Mouse (Mus musculus) ES-E14 (cell line): ENCODE results near the gene Ereg. TPM values are rescaled to one million over a fixed set of nuclear protein-coding genes. Genes with fewer than 3 reads are reported as not detected.

Experiments
- DNase-seq: peaks from one replicate; pipeline ENCODE4 v3.0.0-alpha.2; 2013; ENCODE audit warnings: low read depth, low spot score
- H3K27ac ChIP-seq: 2 replicates; pipeline ENCODE4 v1.5.1; 2012; ENCODE audit warnings: low read depth, mild to moderate bottlenecking, low read length, moderate library complexity, mixed read lengths; ENCODE audit not compliant: poor library complexity, insufficient read depth, severe bottlenecking
- H3K36me3 ChIP-seq: 2 replicates; pipeline ENCODE4 v1.6.1; 2012; ENCODE audit warnings: mild to moderate bottlenecking, low read length, moderate library complexity, mixed read lengths; ENCODE audit not compliant: control insufficient read depth, poor library complexity, insufficient read depth, severe bottlenecking
- H3K4me1 ChIP-seq, 2 experiments: fragments of 150-350 bp in 1 of 2; sonication (generic) in 1 of 2; 2 replicates each; pipeline ENCODE4 v1.6.1; 2012; ENCODE audit warnings: low read length in 2 of 2, mild to moderate bottlenecking in 1 of 2, mixed read lengths in 1 of 2; ENCODE audit not compliant: control insufficient read depth in 2 of 2, insufficient read depth in 2 of 2, poor library complexity in 1 of 2
- H3K4me3 ChIP-seq, 2 experiments: fragments of 150-350 bp in 1 of 2; sonication (generic) in 1 of 2; 2 replicates each; pipeline ENCODE4 v1.5.1; 2012; ENCODE audit warnings: low read length in 2 of 2, low read depth in 1 of 2, mild to moderate bottlenecking in 1 of 2, mixed read lengths in 1 of 2; ENCODE audit not compliant: insufficient read depth in 1 of 2, poor library complexity in 1 of 2, severe bottlenecking in 1 of 2
- H3K9ac ChIP-seq: 2 replicates; pipeline ENCODE4 v1.6.1; 2012; ENCODE audit warnings: low read depth, mild to moderate bottlenecking, low read length, mixed read lengths; ENCODE audit not compliant: poor library complexity, insufficient read depth, severe bottlenecking
- H3K9me3 ChIP-seq: fragments of 150-350 bp; sonication (generic); 2 replicates; pipeline ENCODE4 v1.6.1; 2012; ENCODE audit warnings: low read depth, mild to moderate bottlenecking, low read length; ENCODE audit not compliant: control insufficient read depth, insufficient read depth
- CHD2 ChIP-seq: IDR thresholded peaks from 2 replicates; pipeline ENCODE4 v1.6.1; 2014; ENCODE audit warnings: mild to moderate bottlenecking, low read depth, low read length, inconsistent platforms
- HCFC1 ChIP-seq: IDR thresholded peaks from 2 replicates; pipeline ENCODE4 v1.6.1; 2012; ENCODE audit warnings: low read length, inconsistent platforms, borderline replicate concordance; ENCODE audit not compliant: insufficient read depth
- MAFK ChIP-seq: IDR thresholded peaks from 2 replicates; pipeline ENCODE4 v1.6.1; 2014; ENCODE audit warnings: mild to moderate bottlenecking, low read depth, low read length, inconsistent platforms; ENCODE audit not compliant: insufficient read depth
- ZC3H11A ChIP-seq: IDR thresholded peaks from 2 replicates; pipeline ENCODE4 v1.6.1; 2012; ENCODE audit warnings: low read depth, mild to moderate bottlenecking, inconsistent platforms, low read length, borderline replicate concordance
- ZNF384 ChIP-seq: IDR thresholded peaks from 2 replicates; pipeline ENCODE4 v1.6.1; 2012; ENCODE audit warnings: low read depth, low read length, inconsistent platforms
- in situ Hi-C, 2 experiments: fragments of 600-800 bp; cut with MboI; formaldehyde crosslinking; loops; one replicate each; pipeline ENCODE4 v1.15.1; 2025; ENCODE audit warnings: low sequenced_read_pairs in 2 of 2, inconsistent platforms in 1 of 2; ENCODE audit not compliant: unreplicated experiment in 2 of 2
- total RNA-seq: library from RNA; depleted of rRNA; stranded (reverse); fragments of 300-350 nt; gene quantifications from 2 replicates; pipeline ENCODE4 v1.2.3, GENCODE M21; 2012; rRNA removed

The Ereg gene
- total RNA-seq, 1 experiment: 0.13 TPM

DNA sequence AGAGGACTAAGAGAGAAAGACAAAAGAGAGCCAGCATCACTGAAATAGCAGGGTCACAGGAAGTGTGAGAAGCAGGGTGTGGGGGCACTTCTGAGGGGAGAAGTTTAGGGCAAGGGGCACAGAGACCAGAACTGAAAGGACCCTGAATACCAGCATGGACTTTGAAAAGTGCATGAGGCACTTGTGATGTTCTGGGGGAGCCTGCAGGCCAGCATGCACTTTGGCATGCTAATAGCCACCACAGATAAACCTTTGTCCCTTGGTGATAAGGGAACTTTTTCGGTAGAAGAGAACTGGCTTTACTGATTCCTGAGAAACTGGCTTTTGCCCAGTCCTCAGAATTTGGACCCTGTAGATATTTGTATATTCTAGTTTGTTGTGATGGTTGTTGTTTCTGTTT is 60.5 kb downstream of the Ereg start:
- no peaks in the 10 kb centered on the region for H3K4me1 ChIP-seq
- no peaks in the 10 kb centered on the region for H3K36me3 ChIP-seq
- no peak for DNase-seq
- H3K4me3 ChIP-seq: no peak overlapping the region
- H3K9me3 ChIP-seq: no peaks in the 10 kb centered on the region
- no peak overlapping the region for H3K27ac ChIP-seq
- H3K9ac ChIP-seq: no peak overlapping the region
- in situ Hi-C loops: no loop called here
- TF ChIP-seq ZC3H11A (no peak), CHD2 (no peak), ZNF384 (no peak), HCFC1 (no peak), MAFK (no peak)

DNA sequence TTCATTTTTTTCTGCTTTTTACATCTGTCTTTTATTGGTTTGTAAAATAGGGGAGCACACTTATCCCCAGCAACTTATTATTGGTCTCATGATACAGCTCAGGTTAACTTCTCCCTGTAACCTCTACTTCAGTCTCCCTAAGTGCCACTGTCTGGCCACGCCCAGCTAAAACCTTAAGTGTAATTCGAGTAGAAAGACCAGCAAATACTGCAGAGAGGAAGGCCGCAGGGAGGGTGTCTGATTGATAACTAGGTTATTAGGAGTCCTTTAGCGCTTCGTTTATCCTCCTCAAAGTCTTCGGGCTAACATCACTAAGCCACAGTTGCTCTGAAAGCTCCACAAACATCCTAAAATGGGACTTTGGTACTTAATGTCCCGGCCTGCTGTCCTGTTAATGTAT is 64.5 kb downstream of the Ereg start:
- Histone ChIP-seq H3K9me3 (no peaks in the 10 kb centered on the region), H3K27ac (no peak overlapping the region), H3K4me3 (peak overlapping the region; percentile 49 to 67; a peak in 2 of 4 replicates), H3K36me3 (no peaks in the 10 kb centered on the region), H3K9ac (no peak overlapping the region), H3K4me1 (no peaks in the 10 kb centered on the region)
- peak; percentile 4 for DNase-seq
- no peak for TF ChIP-seq ZC3H11A
- TF ChIP-seq CHD2: no peak
- no peak for TF ChIP-seq MAFK
- no peak for TF ChIP-seq HCFC1
- TF ChIP-seq ZNF384: no peak
- in situ Hi-C loops: no loop called here

DNA sequence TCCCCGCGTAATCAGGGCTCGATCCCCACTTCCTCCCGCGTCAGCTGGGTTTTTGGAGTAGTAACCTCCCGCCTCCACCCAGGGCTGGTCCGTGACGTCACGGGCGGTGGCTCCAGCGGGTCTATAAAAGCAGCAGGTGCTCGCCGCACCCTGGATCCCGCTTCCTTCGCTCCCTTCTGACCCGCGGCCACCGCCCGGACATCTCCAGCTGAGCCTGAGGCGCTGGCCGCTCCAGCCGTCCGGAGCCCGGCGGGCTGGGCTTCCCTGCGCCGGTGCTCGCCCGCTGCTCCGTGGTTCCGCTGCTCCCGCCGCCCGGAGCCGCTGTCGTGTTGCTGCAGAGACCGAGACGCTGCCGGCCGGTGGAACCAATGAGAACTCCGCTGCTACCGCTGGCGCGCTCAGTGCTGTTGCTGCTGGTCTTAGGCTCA is 65.0 kb downstream of the Ereg start, which contains the start of gene Areg:
Gene Areg (plus strand): TSS at position 154 of the 428 bp plus-strand sequence.
- Histone ChIP-seq H3K36me3 (no peaks in the 10 kb centered on the region), H3K4me3 (peak within 1 kb of the TSS; percentile 49 to 67), H3K9me3 (no peaks in the 10 kb centered on the region), H3K9ac (no peak within 1 kb of the TSS), H3K27ac (no peak within 1 kb of the TSS), H3K4me1 (no peaks in the 10 kb centered on the region)
- TF ChIP-seq ZC3H11A (no peak), CHD2 (no peak), MAFK (no peak), ZNF384 (no peak), HCFC1 (no peak)
- DNase-seq: peak; percentile 17
- in situ Hi-C loops: no loop called here

DNA sequence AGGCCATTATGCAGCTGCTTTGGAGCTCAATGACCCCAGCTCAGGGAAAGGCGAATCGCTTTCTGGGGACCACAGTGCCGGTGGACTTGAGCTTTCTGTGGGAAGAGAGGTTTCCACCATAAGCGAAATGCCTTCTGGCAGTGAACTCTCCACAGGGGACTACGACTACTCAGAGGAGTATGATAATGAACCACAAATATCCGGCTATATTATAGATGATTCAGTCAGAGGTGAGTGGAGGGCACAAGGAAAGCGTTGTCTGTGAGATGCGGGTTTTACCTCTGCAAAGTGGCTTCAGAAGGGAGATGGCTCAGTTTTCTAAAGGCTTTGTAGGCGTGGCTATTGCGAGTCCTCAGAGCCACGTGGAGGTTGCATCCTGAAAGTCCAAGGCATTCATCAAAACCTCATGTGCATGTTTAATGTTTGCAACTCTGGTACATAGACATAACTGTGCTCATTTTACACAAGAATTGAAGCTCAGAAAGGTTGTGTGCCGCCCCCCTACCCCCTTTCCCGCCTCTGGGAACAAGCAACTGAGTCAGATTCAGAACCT is 66.5 kb downstream of the Ereg start:
- H3K4me1 ChIP-seq: no peaks in the 10 kb centered on the region
- H3K4me3 ChIP-seq: no peak overlapping the region
- no peaks in the 10 kb centered on the region for H3K36me3 ChIP-seq
- DNase-seq: no peak
- no peaks in the 10 kb centered on the region for H3K9me3 ChIP-seq
- in situ Hi-C loops: no loop called here
- no peak overlapping the region for H3K27ac ChIP-seq
- H3K9ac ChIP-seq: no peak overlapping the region
- no peak for TF ChIP-seq HCFC1
- no peak for TF ChIP-seq ZC3H11A
- TF ChIP-seq CHD2: no peak
- no peak for TF ChIP-seq ZNF384
- TF ChIP-seq MAFK: no peak

Other genes starting within 250 kb of the Ereg start
- 0.45 TPM in 1 of 2 replicates, not detected in the other for gene Cxcl1, start 183.4 kb upstream of the Ereg start, total RNA-seq
- gene Cxcl2, start 170.8 kb upstream of the Ereg start, total RNA-seq: not detected in 2 replicates
- 4.0 and 4.8 TPM in 2 replicates for gene Mthfd2l, start 143.5 kb upstream of the Ereg start, total RNA-seq
- gene Epgn, start 47.2 kb upstream of the Ereg start, total RNA-seq: not detected in 2 replicates
- gene Areg, start 65.0 kb downstream of the Ereg start, total RNA-seq: 0.31 and 0.32 TPM in 2 replicates